Mouse (Mus musculus): ENCODE measurements around the gene Dlat.

Dlat gene

GRCm38 (mm10) chr9:50593544-50593943, 66.0 kb downstream of the Dlat start:
- DNase-seq (ENCODE audit: low spot score), result no peak

- DNase-seq (ENCODE audit: low spot score), result no peak
Observed at GRCm38 (mm10) chr9:50592955-50593354, 66.6 kb downstream of the Dlat start.

DNA sequence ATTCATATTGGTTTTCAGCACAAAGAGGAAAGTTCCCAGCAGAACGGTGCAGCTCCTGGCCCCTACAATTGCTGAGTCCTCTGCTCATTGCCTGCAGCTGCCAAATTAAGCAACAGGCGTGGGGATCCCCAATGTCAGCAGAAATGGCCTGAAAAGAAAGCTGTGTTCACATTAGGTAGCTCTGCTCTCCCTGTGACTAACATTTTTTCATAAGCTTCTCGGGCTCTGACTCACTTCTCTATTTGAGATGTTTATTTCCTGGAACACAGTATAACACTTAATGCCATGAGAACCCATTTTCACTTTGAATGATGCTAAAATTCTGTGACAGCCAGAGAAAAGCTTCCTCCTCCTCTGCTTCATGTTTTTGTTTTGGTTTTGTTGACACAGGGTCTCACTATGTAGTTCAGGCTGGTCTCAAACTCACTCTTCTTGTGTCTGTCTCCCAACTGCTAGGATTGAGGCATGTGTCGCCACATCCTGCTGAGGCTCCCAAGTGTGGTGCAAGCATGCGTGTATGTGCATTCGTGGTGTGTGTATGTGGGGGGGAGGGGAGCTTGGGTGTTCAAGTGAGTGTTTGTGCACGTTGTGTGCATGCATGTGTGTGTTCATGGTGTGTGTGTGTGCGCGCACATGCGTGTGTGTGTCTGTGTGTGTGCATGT, 68.6 kb downstream of the Dlat start:
- DNase-seq (ENCODE audit: low spot score), result no peak

DNA sequence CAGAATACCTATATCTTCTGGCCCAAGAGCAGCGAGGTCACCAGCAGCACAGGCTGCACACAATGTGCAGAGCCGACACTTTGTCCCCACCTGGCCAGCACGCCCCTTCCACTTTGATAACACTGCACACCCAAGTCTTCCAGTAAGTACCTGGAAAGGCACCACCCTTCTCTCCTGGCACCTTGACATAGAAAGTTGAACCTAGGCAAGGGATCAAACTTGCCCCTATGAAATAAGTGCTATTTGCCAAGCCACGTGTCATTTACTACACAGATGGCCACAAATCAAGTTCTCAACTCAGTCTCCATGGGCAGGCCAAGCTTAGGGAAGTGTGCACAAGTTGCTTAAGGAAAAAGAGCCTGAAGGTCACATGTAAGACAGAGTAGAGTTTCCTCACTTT, 72.6 kb downstream of the Dlat start:
- DNase-seq (ENCODE audit: low spot score), result no peak

GRCm38 (mm10) chr9:50585145-50585818, 74.3 kb downstream of the Dlat start:
- DNase-seq (ENCODE audit: low spot score), result no peak

Data from MN1 (cell line).